9 mouse cellular contexts compared by ENCODE assay signal in genomic region chr5:88364768-88365167, GRCm38 (mm10). TPM values are rescaled to one million over a fixed set of nuclear protein-coding genes. Genes with fewer than 3 reads are reported as not detected.
DNase-seq lines count a peak whose midpoint lies in the region; ATAC-seq and TF ChIP-seq lines count a peak whose summit lies in the region.
"Had no signal": no experiment of that assay in that cellular context is flagged by ENCODE, and none has a peak within 500 bp of the region (broad histone marks: within the 10 kb centered on the region; RNA-seq: fewer than 3 reads in every experiment).

No protein-coding gene starts in this region.

- H3K27me3 ChIP-seq in lung, postnatal 0 days (replicated peaks; ENCODE audit: insufficient read depth, low read length) = no peaks in the 10 kb centered on the region
- H3K27me3 ChIP-seq: heart, embryonic 13.5 days had no signal

- H3K9me3 ChIP-seq in lung, postnatal 0 days (ENCODE audit: low read length) = no peaks in the 10 kb centered on the region
- H3K9me3 ChIP-seq: heart, embryonic 13.5 days had no signal

- 7% methylated on average over 5 of the region's 5 CpGs for WGBS in lung, postnatal 0 days

- H3K9ac ChIP-seq in lung, postnatal 0 days (replicated peaks; ENCODE audit: low read depth) = no peak overlapping the region
- H3K9ac ChIP-seq: heart, embryonic 13.5 days had no signal

- H3K27ac ChIP-seq in lung, postnatal 0 days (ENCODE audit: low read length) = no peak overlapping the region
- H3K27ac ChIP-seq: heart, embryonic 13.5 days had no signal

- no peak for TF ChIP-seq EP300 in lung, postnatal 0 days (IDR thresholded peaks at IDR 0.05)

- H3K4me2 ChIP-seq in lung, postnatal 0 days (replicated peaks; ENCODE audit: low read depth, low read length) = no peak overlapping the region
- H3K4me2 ChIP-seq: heart, embryonic 13.5 days had no signal

- DNase-seq in lung, postnatal 0 days (ENCODE audit: low spot score) = peak; percentile 36
- no peak for DNase-seq in lung, postnatal 25 days (ENCODE audit: low spot score)
- DNase-seq in NIH3T3 (ENCODE audit: low read depth) = peak; percentile 79
- peak; percentile 42 to 55 for DNase-seq in cerebellum, postnatal 10 days
- DNase-seq in kidney, postnatal 14 days = peak; percentile 14
- peak; percentile 3 for DNase-seq in lung, postnatal 10 days
- DNase-seq in thymus, postnatal 4 days = peak; percentile 34

- ATAC-seq in lung, postnatal 0 days = no peak

- H3K4me3 ChIP-seq in lung, postnatal 0 days (ENCODE audit: low read depth, low read length) = no peak overlapping the region
- H3K4me3 ChIP-seq: heart, embryonic 13.5 days had no signal

- TF ChIP-seq CTCF in lung, postnatal 0 days (IDR thresholded peaks at IDR 0.05) = peak; percentile 63

- no peaks in the 10 kb centered on the region for H3K36me3 ChIP-seq in lung, postnatal 0 days (ENCODE audit: insufficient read depth, low read length)
- H3K36me3 ChIP-seq: heart, embryonic 13.5 days had no signal

- no peaks in the 10 kb centered on the region for H3K4me1 ChIP-seq in lung, postnatal 0 days (ENCODE audit: insufficient read depth, low read depth, low read length)
- H3K4me1 ChIP-seq: heart, embryonic 13.5 days had no signal

RNA-seq across cellular contexts. Expression of gene Amtn, which starts 11.1 kb away (rescaled TPM):
- polyA plus RNA-seq in lung, postnatal 0 days (2015; fragmentation: Nextera tagmentation; extraction: Ambion mirVana) = 0.13 and 0.23 TPM in 2 replicates
- polyA plus RNA-seq: heart, embryonic 13.5 days; neural tube, embryonic 14.5 days had no signal

RNA-seq across cellular contexts. Expression of gene Prol1, which starts 47.7 kb away (rescaled TPM):
- polyA plus RNA-seq in lung, postnatal 0 days (2015; fragmentation: Nextera tagmentation; extraction: Ambion mirVana) = not detected in 2 replicates
- polyA plus RNA-seq: heart, embryonic 13.5 days; neural tube, embryonic 14.5 days had no signal
